Comparison of ENCODE assay signal across 24 mouse cellular contexts in the genomic region with DNA sequence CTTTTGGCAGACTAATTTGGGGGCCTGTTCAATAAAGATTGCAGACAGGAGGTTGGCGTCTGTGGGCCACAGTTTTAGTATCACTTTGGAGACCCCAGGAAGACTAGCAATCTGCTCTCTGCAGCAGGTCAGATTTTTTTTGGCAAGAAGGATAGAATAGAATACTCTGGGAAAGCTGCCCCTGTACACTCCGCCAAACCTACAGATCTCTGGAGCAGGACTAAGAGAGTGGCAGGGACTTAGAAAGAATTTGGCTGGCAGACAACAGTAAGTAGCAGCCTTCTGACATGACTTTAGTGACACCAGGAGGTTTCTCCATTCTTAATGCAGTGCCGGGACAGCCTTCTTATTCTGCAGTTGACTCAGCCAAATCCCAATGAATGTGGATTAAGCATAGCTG. TPM values are rescaled to one million over a fixed set of nuclear protein-coding genes. Genes with fewer than 3 reads are reported as not detected.
DNase-seq lines count a peak whose midpoint lies in the region; ATAC-seq and TF ChIP-seq lines count a peak whose summit lies in the region.
"Had no signal": no experiment of that assay in that cellular context is flagged by ENCODE, and none has a peak within 500 bp of the region (broad histone marks: within the 10 kb centered on the region; RNA-seq: fewer than 3 reads in every experiment).

No protein-coding gene starts in this region.

- H3K9ac ChIP-seq in hindbrain, postnatal 0 days (replicated peaks; ENCODE audit: low read length) = no peak overlapping the region
- no peak overlapping the region for H3K9ac ChIP-seq in hindbrain, embryonic 12.5 days
- H3K9ac ChIP-seq: embryonic facial prominence, embryonic 15.5 days; heart, embryonic 15.5 days; limb, embryonic 13.5 days; liver, embryonic 12.5 days; stomach, embryonic 15.5 days had no signal

- DNase-seq in gastrocnemius, adult 18-20 months (ENCODE audit: low spot score) = peak; percentile 45
- no peak for DNase-seq in gastrocnemius, adult 8-10 months (ENCODE audit: low spot score in 2 of 2)
- peak; percentile 33 for DNase-seq in hindbrain, postnatal 0 days (ENCODE audit: low spot score)
- no peak for DNase-seq in G1E (ENCODE audit: low spot score)
- peak; percentile 37 for DNase-seq in adipocyte (ENCODE audit: low spot score)
- DNase-seq: adrenal gland, postnatal 25 days; cerebellum, adult 11 months; kidney, postnatal 36 days; layer of hippocampus, postnatal 36 days; lung, adult 18-20 months; right cerebral cortex, adult 18-20 months; right cerebral cortex, postnatal 4 days; thymus, postnatal 25 days had no signal

- H3K4me3 ChIP-seq in hindbrain, postnatal 0 days (ENCODE audit: low read length) = no peak overlapping the region
- H3K4me3 ChIP-seq in hindbrain, embryonic 12.5 days = no peak overlapping the region
- H3K4me3 ChIP-seq in G1E (ENCODE audit: low read depth, low read length) = no peak overlapping the region; the same call in 1 of the 2 replicates
- H3K4me3 ChIP-seq: heart, embryonic 15.5 days; kidney, embryonic 15.5 days; limb, embryonic 13.5 days; liver, embryonic 12.5 days; stomach, embryonic 15.5 days had no signal

- no peaks in the 10 kb centered on the region for H3K9me3 ChIP-seq in hindbrain, postnatal 0 days (ENCODE audit: low read length)
- no peaks in the 10 kb centered on the region for H3K9me3 ChIP-seq in hindbrain, embryonic 12.5 days (replicated peaks)
- H3K9me3 ChIP-seq in G1E (replicated peaks) = no peaks in the 10 kb centered on the region
- H3K9me3 ChIP-seq: embryonic facial prominence, embryonic 15.5 days; heart, embryonic 15.5 days; hindbrain, embryonic 10.5 days; kidney, embryonic 15.5 days; limb, embryonic 13.5 days; liver, embryonic 12.5 days; stomach, embryonic 15.5 days had no signal

- no peak for ATAC-seq in hindbrain, postnatal 0 days
- no peak for ATAC-seq in hindbrain, embryonic 12.5 days (ENCODE audit: low FRiP score)
- peak; percentile 26; the same call in 1 of the 2 replicates for ATAC-seq in G1E (ENCODE audit: extremely low read depth, insufficient number of reproducible peaks, low FRiP score, poor library complexity, severe bottlenecking)
- no peak for ATAC-seq in megakaryocyte-erythroid progenitor cell, adult 5-6 weeks (replicated peaks; ENCODE audit: low FRiP score, low TSS enrichment, poor library complexity, severe bottlenecking)
- ATAC-seq: intestine, postnatal 0 days; liver, embryonic 12.5 days; midbrain, embryonic 16.5 days had no signal

- no peak overlapping the region for H3K27ac ChIP-seq in hindbrain, postnatal 0 days
- no peak overlapping the region for H3K27ac ChIP-seq in hindbrain, embryonic 12.5 days
- H3K27ac ChIP-seq: embryonic facial prominence, embryonic 15.5 days; heart, embryonic 15.5 days; hindbrain, embryonic 10.5 days; kidney, embryonic 15.5 days; limb, embryonic 13.5 days; liver, embryonic 12.5 days; stomach, embryonic 15.5 days had no signal

- H3K36me3 ChIP-seq in hindbrain, postnatal 0 days (ENCODE audit: insufficient read depth, low read length) = no peaks in the 10 kb centered on the region
- H3K36me3 ChIP-seq in hindbrain, embryonic 12.5 days = no peaks in the 10 kb centered on the region
- peaks cover under 1% of the 10 kb centered on the region for H3K36me3 ChIP-seq in G1E (replicated peaks)
- H3K36me3 ChIP-seq: embryonic facial prominence, embryonic 15.5 days; heart, embryonic 15.5 days; hindbrain, embryonic 10.5 days; kidney, embryonic 15.5 days; limb, embryonic 13.5 days; liver, embryonic 12.5 days; stomach, embryonic 15.5 days had no signal

- peaks cover 3% of the 10 kb centered on the region for H3K4me1 ChIP-seq in hindbrain, postnatal 0 days (ENCODE audit: insufficient read depth, low read length)
- peaks cover 17% of the 10 kb centered on the region for H3K4me1 ChIP-seq in hindbrain, embryonic 12.5 days
- H3K4me1 ChIP-seq in G1E (ENCODE audit: insufficient read depth, low read depth, low read length) = peaks cover 71% of the 10 kb centered on the region

- no peak overlapping the region for H3K4me2 ChIP-seq in hindbrain, postnatal 0 days (ENCODE audit: low read depth, low read length)
- H3K4me2 ChIP-seq in hindbrain, embryonic 12.5 days (replicated peaks) = no peak overlapping the region
- H3K4me2 ChIP-seq: heart, embryonic 15.5 days; kidney, embryonic 15.5 days; limb, embryonic 13.5 days; liver, embryonic 12.5 days; stomach, embryonic 15.5 days had no signal

- H3K27me3 ChIP-seq in hindbrain, postnatal 0 days (ENCODE audit: insufficient read depth, low read length) = no peaks in the 10 kb centered on the region
- H3K27me3 ChIP-seq in hindbrain, embryonic 12.5 days = peaks cover 8% of the 10 kb centered on the region
- H3K27me3 ChIP-seq in G1E (ENCODE audit: insufficient read depth, low read length) = no peaks in the 10 kb centered on the region
- H3K27me3 ChIP-seq: embryonic facial prominence, embryonic 15.5 days; heart, embryonic 15.5 days; stomach, embryonic 15.5 days had no signal

- 50% methylated on average over 3 of the region's 3 CpGs for WGBS in hindbrain, postnatal 0 days
- WGBS in hindbrain, embryonic 12.5 days = 82% methylated on average over 3 of the region's 3 CpGs

- no peak for TF ChIP-seq CTCF in hindbrain, postnatal 0 days (IDR thresholded peaks at IDR 0.05; ENCODE audit: low read depth)
- TF ChIP-seq CTCF in G1E (IDR thresholded peaks at IDR 0.05; ENCODE audit: low read depth, low read length) = no peak

RNA-seq across cellular contexts. Expression of a gene that starts 1.8 kb away (rescaled TPM):
- 10 to 100 TPM in 1 of 2 experiments, 1 to 10 TPM in 1; 9.8 to 10.6 TPM for total RNA-seq in gastrocnemius, adult 18-20 months (2021)
- 10 to 100 TPM in 3 of 4 experiments, 1 to 10 TPM in 1; 9.3 to 14.0 (median 10.5) TPM for total RNA-seq in gastrocnemius, adult 8-10 months (2022)
- 10.8 and 11.8 TPM in 2 replicates for total RNA-seq in hindbrain, postnatal 0 days (2014; rRNA removed)
- 3.4 and 3.5 TPM in 2 replicates for polyA plus RNA-seq in hindbrain, postnatal 0 days (2015; fragmentation: Nextera tagmentation; extraction: Ambion mirVana)
- polyA plus RNA-seq in hindbrain, embryonic 12.5 days (2016; fragmentation: Nextera tagmentation; extraction: Ambion mirVana) = 8.9 and 9.4 TPM in 2 replicates
- 16.7 and 17.5 TPM in 2 replicates for total RNA-seq in G1E (2014; fragmentation: Nextera tagmentation)
- total RNA-seq in G1E (2017) = 20.0 and 22.7 TPM in 2 replicates
- polyA plus RNA-seq in G1E (2012) = 0.42 and 0.63 TPM in 2 replicates
- 1.5 and 2.6 TPM in 2 replicates for total RNA-seq in megakaryocyte-erythroid progenitor cell, adult 5-6 weeks (2014; fragmentation: Nextera tagmentation)
- 2.2 and 3.5 TPM in 2 replicates for total RNA-seq in megakaryocyte-erythroid progenitor cell, adult 5-6 weeks (2017)

Comparison
In these comparisons a context has a peak if more than half of its experiments do, and no peak if none do; other contexts are left out.
1. DNase-seq: peak in gastrocnemius, adult 18-20 months (single experiment), hindbrain, postnatal 0 days (single experiment) and adipocyte (single experiment); none in gastrocnemius, adult 8-10 months (0 of 2) and G1E (single experiment).